Comparison of ENCODE assay signal across 18 mouse cellular contexts in genomic region chr2:125922149-125922548, GRCm38 (mm10).
"Had no signal": no experiment of that assay in that cellular context is flagged by ENCODE, and none has a peak within 500 bp of the region (broad histone marks: within the 10 kb centered on the region; RNA-seq: fewer than 3 reads in every experiment).

No protein-coding gene starts in this region.

- H3K27ac ChIP-seq: kidney, embryonic 15.5 days; left cerebral cortex, adult 2 months; liver, embryonic 13.5 days; macrophage; neural tube, embryonic 12.5 days; neural tube, embryonic 15.5 days; stomach, postnatal 0 days had no signal

- H3K4me3 ChIP-seq: kidney, embryonic 15.5 days; left cerebral cortex, adult 2 months; liver, embryonic 13.5 days; neural tube, embryonic 12.5 days; neural tube, embryonic 15.5 days had no signal

- DNase-seq: kidney, adult 8-10 months; kidney, postnatal 10 days; layer of hippocampus, postnatal 36 days; liver, embryonic 13.5 days; lung, adult 2 months; midbrain, embryonic 14.5 days; right cerebral cortex, adult 18-20 months; right cerebral cortex, postnatal 14 days; right cerebral cortex, postnatal 4 days; thymus, adult 18-20 months; thymus, postnatal 36 days had no signal

- H3K4me2 ChIP-seq: kidney, embryonic 15.5 days; liver, embryonic 13.5 days; midbrain, embryonic 11.5 days; neural tube, embryonic 12.5 days; neural tube, embryonic 15.5 days had no signal

- H3K36me3 ChIP-seq: liver, embryonic 13.5 days; neural tube, embryonic 12.5 days; neural tube, embryonic 15.5 days had no signal

- H3K4me1 ChIP-seq: neural tube, embryonic 12.5 days had no signal

- H3K9me3 ChIP-seq: kidney, embryonic 15.5 days; liver, embryonic 13.5 days; neural tube, embryonic 12.5 days; neural tube, embryonic 15.5 days had no signal

- H3K27me3 ChIP-seq: kidney, embryonic 15.5 days; liver, embryonic 13.5 days; neural tube, embryonic 12.5 days; neural tube, embryonic 15.5 days had no signal

- H3K9ac ChIP-seq: kidney, embryonic 15.5 days; liver, embryonic 13.5 days; neural tube, embryonic 12.5 days; neural tube, embryonic 15.5 days had no signal
